Mouse (Mus musculus): ENCODE measurements around the gene Abat. TPM values are rescaled to one million over a fixed set of nuclear protein-coding genes. Genes with fewer than 3 reads are reported as not detected.

Abat gene
- polyA plus RNA-seq, 1 experiment from 2014 or later = 34.7 TPM

DNA sequence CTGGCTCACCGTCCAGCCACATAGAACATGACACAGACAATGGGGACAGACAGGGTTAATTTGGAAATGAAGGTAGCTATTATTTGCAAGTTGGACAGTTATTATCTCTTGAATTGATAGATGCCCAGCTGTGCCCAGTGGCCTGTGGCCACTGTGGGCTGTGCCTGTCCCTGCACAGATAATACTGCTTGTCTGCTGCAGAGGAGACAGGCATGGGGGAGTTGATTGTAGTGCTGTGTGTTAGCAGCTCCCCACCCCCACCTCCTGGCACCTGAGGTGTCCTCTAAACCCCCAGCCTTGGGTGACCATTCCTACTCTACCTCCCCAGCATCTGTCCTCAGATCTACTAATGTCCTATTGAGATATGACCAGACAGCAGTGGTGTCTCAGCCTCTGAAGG, 71.0 kb downstream of the Abat start:
- Histone ChIP-seq H3K9me3 (0 out of 2 replicates have a peak, but pooled peaks cover 5% of the 10 kb centered on the region), H3K27ac (no peak overlapping the region), H3K36me3 (peaks cover 32% of the 10 kb centered on the region), H3K4me3 (no peak overlapping the region), H3K27me3 (ENCODE audit: insufficient read depth, poor library complexity, severe bottlenecking) (no peaks in the 10 kb centered on the region), H3K4me1 (no peaks in the 10 kb centered on the region)
- 62% methylated on average over 1 of the region's 1 CpGs for WGBS
- no peak for DNase-seq (ENCODE audit: low spot score)

DNA sequence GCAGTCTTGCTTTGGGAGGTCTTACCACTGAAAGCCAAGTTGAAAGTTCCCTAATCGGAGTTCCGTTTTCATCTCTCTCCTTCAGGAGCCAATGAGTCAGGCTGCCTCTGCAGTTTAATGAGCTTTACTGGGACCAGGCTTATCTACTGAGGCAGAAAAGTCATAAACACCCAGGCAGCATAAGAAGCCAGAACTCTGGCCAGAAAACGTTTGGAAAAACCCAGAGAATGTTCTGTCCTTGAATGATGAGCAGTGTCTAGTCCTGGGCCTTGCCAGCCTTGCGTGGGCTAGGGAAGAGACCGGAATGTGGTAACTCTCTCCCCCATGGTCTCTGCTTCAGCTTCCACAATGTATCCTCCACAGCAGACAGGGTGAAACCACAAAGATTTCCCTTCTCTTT, 71.8 kb downstream of the Abat start:
- H3K27me3 ChIP-seq (ENCODE audit: insufficient read depth, poor library complexity, severe bottlenecking) = no peaks in the 10 kb centered on the region
- H3K27ac ChIP-seq = no peak overlapping the region
- no peak overlapping the region for H3K4me3 ChIP-seq
- no peaks in the 10 kb centered on the region for H3K4me1 ChIP-seq
- WGBS = 76% methylated on average over 5 of the region's 5 CpGs
- 0 out of 2 replicates have a peak, but pooled peaks cover 5% of the 10 kb centered on the region for H3K9me3 ChIP-seq
- no peak for DNase-seq (ENCODE audit: low spot score)
- H3K36me3 ChIP-seq = peaks cover 38% of the 10 kb centered on the region

DNA sequence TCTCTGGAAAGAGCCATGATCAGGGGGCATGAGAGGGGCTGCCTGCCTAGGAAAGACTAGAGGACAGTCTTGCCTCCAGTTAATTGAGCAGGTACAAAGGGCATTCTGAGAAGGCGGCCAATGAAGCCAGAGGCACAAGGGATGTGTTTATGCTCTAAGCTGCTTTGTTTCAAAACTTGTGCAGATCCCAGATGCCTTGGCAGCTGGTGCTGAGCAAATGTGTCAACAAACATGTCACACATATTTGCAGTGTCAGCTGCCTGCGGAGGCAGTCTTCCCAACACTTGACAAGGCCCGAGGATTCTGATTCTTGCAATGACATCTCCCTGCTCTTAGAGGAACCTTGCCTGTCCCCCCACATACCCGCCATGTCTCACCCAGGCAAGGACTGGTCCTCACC, 82.2 kb downstream of the Abat start:
- Histone ChIP-seq H3K36me3 (no peaks in the 10 kb centered on the region), H3K4me1 (no peaks in the 10 kb centered on the region), H3K4me3 (no peak overlapping the region), H3K27me3 (ENCODE audit: insufficient read depth, poor library complexity, severe bottlenecking) (no peaks in the 10 kb centered on the region), H3K9me3 (no peaks in the 10 kb centered on the region), H3K27ac (no peak overlapping the region)
- WGBS = 60% methylated on average over 4 of the region's 4 CpGs
- DNase-seq (ENCODE audit: low spot score) = no peak

DNA sequence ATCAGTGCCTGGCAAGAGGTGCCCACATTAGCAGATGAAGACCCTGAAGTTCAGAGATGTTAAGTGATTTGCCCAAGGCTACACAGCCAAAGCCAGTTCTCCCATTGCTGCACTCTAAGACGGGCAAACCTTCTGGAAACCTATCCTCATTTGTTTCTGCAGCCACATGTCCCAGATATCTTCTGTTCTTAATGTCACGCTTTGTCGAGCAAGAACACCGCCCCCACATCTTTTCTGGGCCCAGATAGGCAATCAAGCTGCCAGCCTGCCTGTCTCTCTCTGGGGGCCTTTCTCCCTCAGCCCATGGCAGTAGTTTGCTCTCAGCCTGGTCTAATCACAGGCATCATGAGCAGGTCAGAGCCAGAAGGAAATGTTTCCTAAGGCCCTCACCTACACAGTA, 83.1 kb downstream of the Abat start:
- Histone ChIP-seq H3K4me3 (no peak overlapping the region), H3K9me3 (no peaks in the 10 kb centered on the region), H3K4me1 (no peaks in the 10 kb centered on the region), H3K27ac (no peak overlapping the region), H3K36me3 (no peaks in the 10 kb centered on the region), H3K27me3 (ENCODE audit: insufficient read depth, poor library complexity, severe bottlenecking) (no peaks in the 10 kb centered on the region)
- no peak for DNase-seq (ENCODE audit: low spot score)
- 75% methylated on average over 4 of the region's 4 CpGs for WGBS

DNA sequence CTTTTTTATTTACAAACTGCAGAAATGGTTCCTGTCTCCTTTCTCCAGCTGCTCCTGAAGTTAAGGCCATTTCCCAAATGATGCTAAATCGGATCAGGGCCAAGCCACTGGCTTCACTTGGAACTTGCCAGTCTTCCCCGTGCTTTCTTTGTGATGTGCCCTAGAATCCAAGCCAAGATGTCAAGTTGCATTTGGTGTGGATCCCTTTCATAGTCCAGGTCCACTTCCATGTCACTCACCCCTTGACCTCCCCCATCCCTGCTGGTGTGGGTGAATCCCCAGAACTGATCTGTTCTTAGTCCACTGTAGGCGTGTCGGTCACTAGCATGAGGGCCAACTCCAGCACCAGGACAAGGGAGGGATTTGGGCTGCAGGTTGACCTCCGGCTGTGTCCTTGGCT, 84.3 kb downstream of the Abat start:
- H3K36me3 ChIP-seq = no peaks in the 10 kb centered on the region
- H3K9me3 ChIP-seq = no peaks in the 10 kb centered on the region
- no peak overlapping the region for H3K27ac ChIP-seq
- DNase-seq (ENCODE audit: low spot score) = no peak
- H3K4me3 ChIP-seq = no peak overlapping the region
- no peaks in the 10 kb centered on the region for H3K4me1 ChIP-seq
- WGBS = 73% methylated on average over 5 of the region's 5 CpGs
- H3K27me3 ChIP-seq (ENCODE audit: insufficient read depth, poor library complexity, severe bottlenecking) = no peaks in the 10 kb centered on the region

DNA sequence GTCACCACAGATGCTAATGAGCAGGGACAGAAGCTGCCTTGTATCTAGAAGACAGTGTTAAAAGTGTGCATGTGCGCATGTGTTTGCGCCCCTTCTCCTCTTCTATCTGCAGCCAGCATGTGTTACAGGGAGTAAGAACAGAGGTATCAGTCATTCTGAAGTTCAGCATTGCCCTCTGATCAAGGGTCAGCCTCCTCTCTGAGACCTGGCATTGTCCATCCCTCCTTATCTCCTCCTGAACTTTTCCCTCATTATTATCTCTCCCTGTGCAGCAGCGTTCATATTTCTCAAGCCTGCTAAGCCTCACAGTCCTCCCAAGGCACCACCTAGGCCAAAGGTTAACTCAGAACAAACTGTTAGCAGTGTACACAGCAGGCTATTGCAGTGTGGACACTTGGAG, 90.6 kb downstream of the Abat start:
- no peak for DNase-seq (ENCODE audit: low spot score)
- no peak overlapping the region for H3K4me3 ChIP-seq
- H3K4me1 ChIP-seq = no peaks in the 10 kb centered on the region
- 58% methylated on average over 3 of the region's 3 CpGs for WGBS
- H3K27me3 ChIP-seq (ENCODE audit: insufficient read depth, poor library complexity, severe bottlenecking) = no peaks in the 10 kb centered on the region
- no peaks in the 10 kb centered on the region for H3K9me3 ChIP-seq
- H3K36me3 ChIP-seq = 0 out of 2 replicates have a peak, but pooled peaks cover 2% of the 10 kb centered on the region
- H3K27ac ChIP-seq = no peak overlapping the region

DNA sequence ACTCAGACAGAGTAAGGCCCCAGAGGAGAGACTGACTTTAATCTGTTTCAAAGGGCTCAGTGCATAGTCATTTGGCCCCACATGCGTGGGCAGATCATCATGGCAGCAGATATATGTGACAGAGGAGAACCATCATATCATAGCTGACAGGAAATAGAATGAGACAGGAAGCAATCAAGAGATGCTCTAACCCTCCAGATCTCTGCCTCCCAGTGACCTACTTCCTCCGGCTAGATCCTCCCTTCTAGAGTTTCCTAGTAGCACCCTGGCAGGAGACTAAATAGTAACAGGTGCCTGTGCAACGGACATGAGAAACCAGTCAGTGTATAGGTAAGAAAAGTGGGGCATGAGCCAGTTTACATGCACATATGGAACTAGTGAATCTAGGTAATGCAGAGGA, 97.2 kb downstream of the Abat start:
- Histone ChIP-seq H3K9me3 (no peaks in the 10 kb centered on the region), H3K36me3 (peaks cover 16% of the 10 kb centered on the region; the same call in 1 of the 2 replicates), H3K4me3 (no peak overlapping the region), H3K4me1 (no peaks in the 10 kb centered on the region), H3K27me3 (ENCODE audit: insufficient read depth, poor library complexity, severe bottlenecking) (no peaks in the 10 kb centered on the region), H3K27ac (no peak overlapping the region)
- DNase-seq (ENCODE audit: low spot score) = no peak
- WGBS = 78% methylated on average over 3 of the region's 3 CpGs

DNA sequence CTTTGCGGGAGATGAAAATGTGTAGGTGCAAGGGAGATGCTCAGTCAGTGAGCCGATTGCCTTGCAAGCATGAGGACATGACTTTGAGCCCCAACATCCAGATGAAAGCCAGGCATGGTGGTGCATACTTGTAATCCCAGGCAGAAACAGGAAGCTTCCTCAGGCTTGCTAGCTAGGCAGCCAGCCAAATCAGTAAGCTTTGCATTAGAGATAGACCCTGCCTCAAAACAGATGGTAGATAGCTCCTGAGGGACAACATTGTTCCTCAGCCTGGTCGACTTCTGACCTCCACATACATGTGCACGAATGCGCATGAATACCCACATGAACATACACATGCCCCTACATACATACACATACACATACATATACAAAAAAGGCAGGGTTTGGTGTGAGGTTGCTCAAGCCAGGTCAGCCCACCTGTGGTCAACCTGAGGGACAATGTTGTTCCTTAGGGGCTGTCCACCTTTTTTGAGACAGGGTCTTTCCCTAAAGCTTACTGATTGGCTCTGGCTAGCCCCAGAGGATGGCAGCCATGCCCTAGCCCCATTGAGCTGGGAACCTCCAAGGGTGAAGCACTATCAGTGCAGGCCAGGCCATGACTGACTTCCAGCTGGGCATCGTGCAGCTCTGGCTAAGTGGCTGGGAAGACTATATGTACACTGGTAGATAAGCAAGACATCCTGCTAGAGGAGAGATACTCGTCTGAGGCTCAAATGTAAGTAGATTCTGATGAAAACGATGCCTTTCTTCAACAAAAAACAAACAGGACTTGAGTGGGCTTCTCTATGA, 99.2 kb downstream of the Abat start:
- Histone ChIP-seq H3K9me3 (no peaks in the 10 kb centered on the region), H3K4me3 (no peak overlapping the region), H3K36me3 (peaks cover 14% of the 10 kb centered on the region; the same call in 1 of the 2 replicates), H3K27ac (no peak overlapping the region), H3K27me3 (ENCODE audit: insufficient read depth, poor library complexity, severe bottlenecking) (no peaks in the 10 kb centered on the region), H3K4me1 (no peaks in the 10 kb centered on the region)
- DNase-seq (ENCODE audit: low spot score) = no peak
- 71% methylated on average over 8 of the region's 8 CpGs for whole genome bisulfite sequencing

DNA sequence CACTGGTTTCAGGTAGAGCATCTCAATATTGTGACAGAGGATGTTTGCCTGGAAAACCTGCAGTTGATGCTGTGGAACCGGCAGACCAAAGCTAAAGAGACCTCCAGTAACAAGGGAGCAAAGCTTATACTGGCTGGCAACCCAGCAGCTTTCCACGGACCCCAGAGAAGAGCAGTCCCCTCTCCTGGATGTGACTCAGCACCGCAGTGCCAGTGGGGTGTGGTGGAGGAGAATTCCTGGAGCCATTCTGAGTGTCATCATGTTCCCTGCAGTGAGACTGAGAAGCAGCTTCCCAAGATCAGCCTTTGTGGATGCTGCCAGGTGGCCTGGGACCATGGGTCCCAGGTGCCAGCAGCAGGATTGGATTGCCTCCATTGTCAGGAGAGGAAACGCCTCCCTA, 99.8 kb downstream of the Abat start:
- Histone ChIP-seq H3K4me1 (no peaks in the 10 kb centered on the region), H3K9me3 (no peaks in the 10 kb centered on the region), H3K36me3 (peaks cover 14% of the 10 kb centered on the region; the same call in 1 of the 2 replicates), H3K4me3 (no peak overlapping the region), H3K27me3 (ENCODE audit: insufficient read depth, poor library complexity, severe bottlenecking) (no peaks in the 10 kb centered on the region), H3K27ac (no peak overlapping the region)
- no peak for DNase-seq (ENCODE audit: low spot score)
- 69% methylated on average over 4 of the region's 4 CpGs for WGBS

DNA sequence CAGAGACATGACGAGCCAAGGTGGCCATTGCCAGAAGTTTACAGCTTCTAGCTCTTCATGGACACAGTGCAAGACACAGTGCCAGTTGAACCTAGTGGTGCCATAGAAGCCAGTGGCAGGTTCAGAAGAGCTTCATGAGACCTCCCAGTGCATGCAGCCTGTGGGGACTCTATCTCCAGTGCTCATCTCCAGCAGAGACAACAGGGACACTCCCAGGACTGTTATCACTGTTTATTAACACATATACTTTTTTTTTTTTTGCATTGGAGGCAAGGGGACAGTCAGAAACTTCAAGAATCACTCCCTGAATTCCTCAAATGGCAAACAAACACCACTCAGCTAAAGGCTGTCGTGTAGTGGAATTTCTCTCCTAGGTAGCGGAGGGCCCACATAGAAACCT, 100.2 kb downstream of the Abat start:
- H3K27me3 ChIP-seq (ENCODE audit: insufficient read depth, poor library complexity, severe bottlenecking) = no peaks in the 10 kb centered on the region
- peaks cover 14% of the 10 kb centered on the region; the same call in 1 of the 2 replicates for H3K36me3 ChIP-seq
- no peak overlapping the region for H3K4me3 ChIP-seq
- H3K9me3 ChIP-seq = no peaks in the 10 kb centered on the region
- WGBS = 84% methylated on average over 3 of the region's 3 CpGs
- H3K27ac ChIP-seq = no peak overlapping the region
- H3K4me1 ChIP-seq = no peaks in the 10 kb centered on the region
- DNase-seq (ENCODE audit: low spot score) = no peak

DNA sequence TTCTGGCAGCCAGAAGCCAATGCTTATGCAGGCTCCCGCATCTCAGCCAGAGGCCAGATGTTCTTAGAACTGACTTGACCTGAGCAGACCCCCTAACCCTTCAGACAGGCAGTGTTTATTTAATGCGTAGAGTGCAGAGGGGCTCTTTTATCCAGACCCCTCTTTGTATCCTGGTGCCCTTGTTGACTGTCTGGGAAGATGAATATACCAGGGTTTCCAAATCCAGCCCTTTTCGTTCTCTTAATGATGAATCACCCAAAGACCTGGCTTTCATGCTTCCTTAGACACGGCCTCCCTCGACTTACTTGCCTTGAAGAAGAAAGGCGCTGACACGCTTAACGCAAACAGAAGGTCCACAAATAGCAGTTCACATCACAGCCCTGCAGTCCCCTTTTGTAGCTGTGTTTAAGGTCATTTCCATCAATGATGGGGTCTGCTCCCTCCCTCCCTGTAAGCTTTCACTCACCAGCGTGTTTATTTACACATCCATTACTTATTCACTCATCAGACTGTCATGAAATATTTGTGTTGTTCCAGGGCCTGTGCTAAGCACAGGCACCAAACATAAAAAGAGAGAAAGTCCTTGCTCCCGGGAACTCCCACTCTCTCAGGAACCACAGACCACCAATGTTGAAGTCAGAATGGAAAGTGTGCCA, 106.6 kb downstream of the Abat start:
- Histone ChIP-seq H3K9me3 (no peaks in the 10 kb centered on the region), H3K4me3 (no peak overlapping the region), H3K27me3 (ENCODE audit: insufficient read depth, poor library complexity, severe bottlenecking) (no peaks in the 10 kb centered on the region), H3K4me1 (no peaks in the 10 kb centered on the region), H3K36me3 (peaks cover 3% of the 10 kb centered on the region; the same call in 1 of the 2 replicates), H3K27ac (no peak overlapping the region)
- no peak for DNase-seq (ENCODE audit: low spot score)
- 67% methylated on average over 10 of the region's 10 CpGs for WGBS

DNA sequence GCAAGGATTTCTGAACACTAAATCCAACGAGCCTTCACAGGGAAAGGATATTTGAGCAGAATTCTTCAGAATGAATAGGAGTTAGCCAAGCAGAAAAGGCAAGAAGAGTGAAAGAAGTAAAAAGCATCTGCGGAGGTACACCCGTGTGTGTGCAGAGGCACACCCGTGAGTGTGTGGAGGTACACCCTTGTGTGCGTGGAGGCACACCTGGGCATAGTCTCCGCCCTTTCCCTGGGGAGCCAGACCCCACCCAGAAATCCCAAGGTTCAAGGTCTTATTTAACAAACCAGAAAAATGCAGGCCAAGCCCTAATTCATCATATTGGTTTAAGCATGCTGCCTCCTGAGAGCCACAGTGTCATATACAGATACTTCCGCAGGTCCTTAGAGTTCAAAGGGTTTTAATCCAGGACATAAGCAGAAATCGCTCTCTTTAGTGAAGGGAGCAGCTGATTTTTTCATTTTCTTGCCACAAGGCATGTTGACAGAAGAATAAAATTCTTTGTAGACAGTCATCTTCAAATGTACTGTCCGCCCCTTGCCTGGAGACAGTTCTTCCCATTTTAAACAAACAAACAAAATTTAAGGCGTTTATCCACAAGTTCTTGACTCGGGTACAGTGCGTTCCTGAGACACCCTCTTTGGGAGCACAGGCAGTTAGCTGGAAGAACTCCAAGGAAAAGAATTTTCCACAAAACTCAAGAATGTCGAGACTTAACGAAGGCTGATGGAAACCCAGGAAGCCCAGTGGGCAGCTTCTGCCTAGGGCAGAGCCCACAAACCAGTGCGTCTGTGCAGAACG, 107.3 kb downstream of the Abat start:
- H3K9me3 ChIP-seq = no peaks in the 10 kb centered on the region
- no peaks in the 10 kb centered on the region for H3K27me3 ChIP-seq (ENCODE audit: insufficient read depth, poor library complexity, severe bottlenecking)
- H3K36me3 ChIP-seq = peaks cover 3% of the 10 kb centered on the region; the same call in 1 of the 2 replicates
- 84% methylated on average over 16 of the region's 16 CpGs for WGBS
- H3K4me3 ChIP-seq = no peak overlapping the region
- H3K4me1 ChIP-seq = no peaks in the 10 kb centered on the region
- no peak overlapping the region for H3K27ac ChIP-seq
- DNase-seq (ENCODE audit: low spot score) = no peak

DNA sequence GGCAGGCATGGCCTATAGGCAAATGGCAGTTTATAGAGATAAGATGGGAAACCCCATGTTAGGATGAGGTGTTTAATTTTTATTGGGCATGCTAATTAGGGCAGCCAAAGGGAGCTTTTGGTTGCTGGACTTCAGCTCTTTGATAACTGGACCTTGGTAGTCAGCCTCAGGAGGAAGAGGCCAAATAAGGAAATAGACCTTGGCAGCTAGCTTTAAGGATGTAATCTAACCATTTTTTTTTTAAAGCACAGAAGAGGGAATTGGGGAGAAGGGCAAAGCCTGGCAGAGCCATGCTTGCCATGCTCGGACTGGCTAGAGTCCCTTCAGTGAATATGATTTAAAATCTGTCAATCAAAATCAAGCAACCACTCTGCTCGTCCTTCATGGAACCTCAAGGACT, 117.2 kb downstream of the Abat start:
- H3K27ac ChIP-seq = no peak overlapping the region

More for the DNA sequence above, 117.2 kb downstream of the Abat start:
- peaks cover 35% of the 10 kb centered on the region for H3K36me3 ChIP-seq
- H3K27me3 ChIP-seq (ENCODE audit: insufficient read depth, poor library complexity, severe bottlenecking) = no peaks in the 10 kb centered on the region
- H3K9me3 ChIP-seq = no peaks in the 10 kb centered on the region
- H3K4me1 ChIP-seq = no peaks in the 10 kb centered on the region
- no peak for DNase-seq (ENCODE audit: low spot score)
- no peak overlapping the region for H3K4me3 ChIP-seq
- 66% methylated on average over 2 of the region's 2 CpGs for WGBS

Data from heart, embryonic 10.5 days (tissue).